Mouse (Mus musculus) hindlimb bud, embryonic 11.5 days (tissue): Measurements from ENCODE around the gene Zmiz1.

ENCODE experiments used
- DNase-seq: peaks from one replicate; pipeline ENCODE4 v3.0.0-alpha.2; 2012; ENCODE audit warnings: low read depth, low spot score; ENCODE audit errors: extremely low spot score

Zmiz1 gene

GRCm38 (mm10) chr14:25454066-25454760 lies 4.8 kb upstream of the Zmiz1 start:
- no peak for DNase-seq

DNA sequence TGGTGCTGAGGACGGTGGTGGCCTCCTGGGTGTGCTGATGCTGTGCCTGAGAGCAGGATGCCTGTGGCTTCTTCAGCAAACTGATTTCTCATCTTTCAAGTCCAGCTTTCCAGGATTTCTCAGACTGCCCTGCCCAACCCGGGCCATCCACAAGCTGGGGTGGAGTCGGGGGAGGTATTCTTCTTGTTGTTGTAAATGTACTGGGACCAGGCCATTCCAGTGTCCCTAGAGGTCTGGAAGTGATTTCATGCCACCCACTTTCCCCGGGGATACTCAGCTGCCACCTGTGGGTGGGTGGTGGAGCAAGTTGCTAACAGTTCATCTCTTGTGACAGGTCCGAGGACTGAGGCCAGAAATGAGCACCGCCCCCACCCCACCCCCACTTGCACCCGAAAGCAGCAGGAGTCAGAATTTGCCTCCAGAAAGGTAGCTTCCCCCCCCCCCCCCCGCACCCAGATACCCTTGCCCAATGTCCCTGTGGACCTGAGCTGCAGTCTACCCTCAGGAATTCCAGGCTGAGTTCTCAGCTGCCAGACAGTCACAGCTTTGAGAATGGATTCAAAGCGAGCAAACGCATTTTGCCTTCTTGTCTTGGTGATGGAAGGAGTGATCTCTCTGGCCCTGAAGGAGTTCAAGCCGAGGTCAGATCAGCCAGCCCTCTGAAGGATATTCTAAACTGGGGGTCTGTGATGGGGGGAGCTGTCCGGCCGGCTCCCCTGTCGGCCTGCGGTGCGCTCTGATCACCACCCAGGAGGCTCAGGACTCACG lies 2.1 kb upstream of the Zmiz1 start:
- no peak for DNase-seq

- DNase-seq, result peak; percentile 94
These were observed 1.5 kb upstream of the Zmiz1 start for GRCm38 (mm10) chr14:25457434-25457957.

DNA sequence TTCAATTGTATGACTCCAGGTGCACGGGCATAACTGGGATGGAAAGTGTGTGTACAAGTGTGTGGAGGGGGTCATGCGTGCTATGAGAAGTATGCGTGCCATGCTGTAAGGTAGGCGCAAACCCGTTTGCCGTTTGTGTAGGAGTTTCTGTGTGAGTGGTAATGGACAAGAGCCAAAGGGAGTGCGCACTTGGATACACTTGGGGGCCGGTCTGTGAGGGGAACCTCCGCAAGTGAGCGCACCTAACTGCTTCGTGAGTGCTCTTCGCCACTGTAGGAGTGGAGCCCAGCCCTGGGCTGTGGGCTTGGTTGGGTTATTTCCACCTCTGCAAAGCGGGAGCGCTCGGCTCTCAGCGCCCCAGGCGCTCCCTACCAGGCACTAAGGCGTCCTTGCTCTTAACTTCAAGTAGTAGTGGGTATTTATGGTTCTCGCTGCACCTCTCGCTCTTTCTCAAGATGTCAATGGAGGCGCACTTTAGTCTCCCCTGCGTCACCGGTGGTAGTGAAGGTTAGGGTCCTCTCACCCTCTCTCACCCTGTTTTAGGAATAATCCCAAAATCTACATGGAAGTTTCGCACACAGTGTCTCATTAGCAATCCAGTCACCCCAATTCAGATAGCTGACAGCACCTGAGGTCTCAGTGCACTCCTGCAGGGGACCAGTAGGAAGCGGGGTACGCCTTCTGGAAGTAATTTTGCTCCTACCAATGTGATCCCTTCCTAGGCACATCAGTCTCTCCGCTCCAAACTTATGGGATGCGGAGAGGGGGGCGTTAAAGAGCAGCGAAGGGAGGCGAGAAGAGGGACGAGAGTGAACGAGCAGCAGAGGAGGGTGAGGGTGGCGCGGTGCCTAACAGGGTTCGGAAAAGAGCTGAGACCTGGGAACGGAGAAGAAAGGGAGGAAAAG lies 622 bp upstream of the Zmiz1 start:
- DNase-seq, result peak; percentile 39

GRCm38 (mm10) chr14:25459394-25459997 lies 511 bp downstream of the Zmiz1 start:
- DNase-seq, result no peak

DNA sequence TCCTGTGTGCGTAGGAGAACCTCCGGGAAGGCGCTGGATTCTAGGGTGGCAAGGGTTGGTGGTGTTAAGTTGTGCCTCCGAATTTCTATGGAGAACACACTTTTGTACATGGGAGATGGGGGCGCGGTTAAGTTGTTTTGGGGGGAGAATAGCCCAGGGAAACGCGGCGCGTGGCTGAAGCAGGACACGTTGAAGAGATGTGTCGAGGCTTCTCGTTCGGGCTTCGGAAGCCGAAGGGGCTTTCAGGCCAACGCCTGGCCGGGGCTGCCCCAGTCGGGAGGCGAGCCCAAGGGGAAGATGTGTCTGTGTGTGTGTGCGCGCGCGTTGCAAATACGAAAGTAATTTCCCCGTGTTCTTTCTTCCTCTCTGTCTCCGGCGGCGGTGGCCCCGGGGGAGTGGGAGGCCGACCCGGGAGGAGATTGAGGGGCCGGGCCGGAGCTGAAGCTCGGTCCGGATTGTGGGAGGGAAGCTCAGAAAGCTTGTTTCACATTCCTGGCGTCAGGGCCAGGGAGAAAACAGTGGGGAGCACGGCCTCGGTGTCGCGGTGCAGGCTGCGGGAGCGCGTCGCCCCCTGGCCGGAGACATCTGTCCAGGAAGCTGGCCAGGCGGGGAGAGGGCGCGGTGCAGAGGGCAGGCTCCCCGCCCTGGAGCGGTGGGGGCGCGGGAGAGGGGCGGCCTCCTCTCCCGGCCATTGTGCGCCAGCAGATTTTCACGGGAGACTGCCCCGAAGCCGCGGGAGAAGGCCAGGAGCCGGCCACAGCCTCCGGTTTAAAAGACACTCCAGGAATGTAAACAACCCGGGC lies 1.2 kb downstream of the Zmiz1 start:
- DNase-seq, result no peak

DNA sequence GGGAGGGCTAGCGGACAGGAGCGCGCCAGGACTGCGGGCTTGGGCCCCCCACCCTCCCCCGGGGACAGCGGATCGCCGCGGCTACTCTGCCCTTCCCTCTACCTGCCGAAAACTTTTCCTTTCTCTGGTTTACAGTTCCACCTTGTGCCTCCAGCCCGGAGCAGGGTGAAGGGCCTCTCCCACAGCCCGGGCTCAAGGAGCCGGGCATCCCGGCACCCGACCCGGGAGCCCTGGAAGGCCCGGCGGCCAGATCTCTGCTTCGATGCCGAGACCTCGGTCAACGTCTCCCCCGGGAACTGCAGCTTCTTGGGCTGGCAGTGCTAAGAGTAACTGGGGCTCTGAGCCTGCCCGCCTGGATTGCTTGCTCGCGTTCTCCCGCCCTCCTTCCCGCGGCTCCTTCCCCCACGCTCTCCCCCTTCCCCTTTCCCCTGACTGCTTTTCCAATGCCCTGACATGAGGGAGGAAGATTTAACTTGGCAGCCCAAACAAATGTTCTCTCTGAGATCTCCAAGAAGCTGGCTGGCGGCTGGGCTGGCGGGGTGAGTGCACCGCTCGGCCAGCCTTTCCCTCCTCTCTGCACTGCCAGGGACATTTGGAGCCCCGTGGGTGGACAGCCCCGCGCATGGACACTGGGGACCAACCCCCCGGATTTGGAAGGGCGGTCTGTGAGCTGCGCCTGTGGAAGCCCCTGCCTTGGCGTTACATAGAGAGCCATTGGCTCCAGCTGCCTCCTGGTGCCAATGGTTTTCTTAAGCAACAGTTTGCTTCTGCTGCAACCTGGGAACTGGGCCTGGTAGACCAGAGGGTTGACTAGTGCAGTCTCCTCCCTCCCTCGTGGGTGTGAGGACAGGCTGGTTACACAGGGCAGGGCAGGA lies 2.1 kb downstream of the Zmiz1 start:
- DNase-seq, result no peak

DNA sequence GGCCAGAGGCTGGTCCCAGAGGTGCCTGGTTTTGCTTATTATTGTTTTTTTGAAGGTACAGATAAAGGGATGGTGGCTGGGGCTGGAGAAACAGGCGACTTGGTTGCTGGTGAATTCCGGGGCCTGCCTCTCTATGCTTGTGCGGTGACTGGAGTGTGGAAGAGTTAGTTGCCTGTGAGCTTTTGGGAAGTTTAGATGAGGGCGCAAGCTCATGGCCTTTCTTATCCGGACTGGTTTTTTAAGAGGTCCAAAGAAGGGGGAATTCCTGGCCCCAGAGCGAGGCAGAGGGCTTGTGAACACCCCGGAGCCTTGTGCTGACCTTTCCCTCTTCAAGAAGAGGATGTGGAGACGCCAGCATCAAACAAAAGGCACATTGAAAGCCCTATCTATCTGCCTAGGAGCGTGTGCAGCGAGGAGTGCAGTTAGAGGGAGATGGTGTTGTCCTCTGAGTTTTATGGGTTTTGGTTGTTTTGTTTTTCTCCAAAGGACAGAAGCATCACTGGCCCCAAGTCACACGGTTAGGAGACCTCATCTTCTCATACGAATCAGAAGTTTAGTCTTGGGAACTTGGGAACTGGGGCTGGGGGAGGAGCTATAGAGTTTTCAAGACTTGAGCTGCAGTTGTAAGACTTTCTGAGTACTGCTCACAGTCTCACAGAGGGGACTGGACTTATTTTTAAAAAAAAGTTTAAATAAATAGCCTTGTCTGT lies 2.8 kb downstream of the Zmiz1 start:
- no peak for DNase-seq

- DNase-seq, result no peak
These were observed 4.0 kb downstream of the Zmiz1 start for GRCm38 (mm10) chr14:25462975-25463374.

- no peak for DNase-seq
These were observed 4.9 kb downstream of the Zmiz1 start for GRCm38 (mm10) chr14:25463919-25464318.

GRCm38 (mm10) chr14:25464611-25465307 lies 5.8 kb downstream of the Zmiz1 start:
- DNase-seq, result no peak

GRCm38 (mm10) chr14:25466361-25466760 lies 7.4 kb downstream of the Zmiz1 start:
- DNase-seq, result no peak

DNA sequence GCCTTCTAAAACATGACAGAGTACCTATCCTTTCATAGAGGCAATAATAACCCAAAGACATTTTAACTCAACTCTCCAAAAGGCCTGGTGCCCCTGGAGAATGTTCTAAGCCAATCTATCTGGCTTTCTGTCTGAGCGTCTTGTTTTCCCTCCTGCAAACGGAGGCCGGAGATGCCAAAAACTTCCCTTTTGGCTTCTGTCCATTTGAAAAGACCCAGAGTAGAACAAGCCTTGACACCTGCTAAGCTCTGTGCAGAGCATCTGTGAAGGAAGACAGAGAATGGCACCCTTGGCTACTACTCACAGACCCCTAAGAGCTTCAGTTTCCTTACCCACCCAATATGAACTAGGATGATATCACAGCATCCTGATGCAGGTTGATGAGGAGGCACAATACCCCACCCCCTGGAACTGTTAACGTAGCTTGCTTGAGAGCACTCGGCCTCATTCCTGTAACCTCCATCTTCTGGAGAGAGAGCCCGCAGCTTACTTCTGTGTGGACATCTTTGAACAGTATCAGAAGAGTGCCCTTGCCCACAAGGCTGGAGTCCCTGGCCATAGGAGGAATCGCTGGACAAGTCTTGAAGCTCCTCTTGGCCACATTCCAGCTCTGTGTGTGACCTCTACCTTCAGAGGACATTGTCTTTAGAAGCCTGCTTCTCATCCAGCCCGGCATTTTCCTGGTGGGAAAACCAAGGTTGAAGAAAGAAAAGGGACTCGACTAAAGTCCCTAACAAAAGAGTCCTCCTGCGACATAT lies 9.1 kb downstream of the Zmiz1 start:
- no peak for DNase-seq

GRCm38 (mm10) chr14:25468891-25469529 lies 10.0 kb downstream of the Zmiz1 start:
- no peak for DNase-seq

GRCm38 (mm10) chr14:25470224-25470805 lies 11.3 kb downstream of the Zmiz1 start:
- no peak for DNase-seq

- DNase-seq, result no peak
These were observed 12.1 kb downstream of the Zmiz1 start for GRCm38 (mm10) chr14:25471035-25471434.
